Mouse (Mus musculus) G1E (cell line): ENCODE results near the gene Bach1.

Source experiments
- CTCF ChIP-seq: IDR thresholded peaks from 2 replicates; pipeline ENCODE4 v1.5.1; 2012; ENCODE audit warnings: low read depth, low read length, inconsistent platforms, mixed read lengths
- GATA2 ChIP-seq: IDR thresholded peaks from 2 replicates; pipeline ENCODE4 v1.6.1; 2012; ENCODE audit warnings: low read depth, low read length, inconsistent platforms, borderline replicate concordance

GRCm38 (mm10) chr16:87709144-87709543 is 10.4 kb downstream of the Bach1 start:
- TF ChIP-seq CTCF (no peak), GATA2 (no peak)
